Mouse (Mus musculus): Measurements from ENCODE around the gene Rasal3. TPM values are rescaled to one million over a fixed set of nuclear protein-coding genes. Genes with fewer than 3 reads are reported as not detected.

Rasal3 gene
- polyA plus RNA-seq, 1 experiment from 2014 or later = 0.85 TPM

- H3K9me3 ChIP-seq = no peaks in the 10 kb centered on the region
- H3K36me3 ChIP-seq (replicated peaks) = peaks cover 23% of the 10 kb centered on the region
- WGBS = 15% methylated on average over 4 of the region's 4 CpGs
- H3K27ac ChIP-seq (replicated peaks) = peak overlapping the region; percentile 90; the same call in 1 of the 2 replicates
- peaks cover 19% of the 10 kb centered on the region for H3K4me1 ChIP-seq
- H3K27me3 ChIP-seq (replicated peaks; ENCODE audit: low read depth, poor library complexity, severe bottlenecking) = no peaks in the 10 kb centered on the region
- peak overlapping the region; percentile 89 for H3K4me3 ChIP-seq
- peak; percentile 61 for DNase-seq (ENCODE audit: low spot score)
These were observed 54.2 kb downstream of the Rasal3 start for GRCm38 (mm10) chr17:32349037-32349732.

- Histone ChIP-seq H3K9me3 (no peaks in the 10 kb centered on the region), H3K4me3 (no peak overlapping the region), H3K36me3 (replicated peaks) (peaks cover 23% of the 10 kb centered on the region), H3K4me1 (peaks cover 19% of the 10 kb centered on the region), H3K27me3 (replicated peaks; ENCODE audit: low read depth, poor library complexity, severe bottlenecking) (no peaks in the 10 kb centered on the region), H3K27ac (replicated peaks) (no peak overlapping the region)
- whole genome bisulfite sequencing = 88% methylated on average over 2 of the region's 2 CpGs
- no peak for DNase-seq (ENCODE audit: low spot score)
These were observed 55.0 kb downstream of the Rasal3 start for GRCm38 (mm10) chr17:32348406-32348805.

DNA sequence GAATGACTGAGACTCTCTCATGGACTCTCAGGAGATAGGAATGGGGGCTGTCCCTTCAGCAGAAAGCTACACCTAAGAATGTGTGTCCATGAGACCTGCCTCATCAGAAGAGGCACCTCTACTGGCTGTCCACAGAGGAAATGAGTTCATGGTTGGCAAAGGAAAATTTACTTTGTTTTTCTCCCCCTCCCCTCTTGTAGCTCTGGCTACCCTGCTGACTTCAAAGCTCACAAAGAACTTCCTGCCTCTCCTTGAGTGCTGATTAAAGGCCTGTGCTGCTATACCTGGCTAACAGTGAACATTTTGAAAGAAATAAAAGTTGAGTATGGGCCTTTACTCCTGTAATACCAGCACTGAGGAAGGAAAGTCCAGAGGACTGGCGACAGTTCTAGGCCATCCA lies 62.3 kb downstream of the Rasal3 start:
- no peaks in the 10 kb centered on the region for H3K4me1 ChIP-seq
- no peak overlapping the region for H3K4me3 ChIP-seq
- WGBS = 92% methylated on average over 1 of the region's 1 CpGs
- DNase-seq (ENCODE audit: low spot score) = no peak
- peaks cover 72% of the 10 kb centered on the region for H3K36me3 ChIP-seq (replicated peaks)
- H3K27ac ChIP-seq (replicated peaks) = no peak overlapping the region
- no peaks in the 10 kb centered on the region for H3K9me3 ChIP-seq
- no peaks in the 10 kb centered on the region for H3K27me3 ChIP-seq (replicated peaks; ENCODE audit: low read depth, poor library complexity, severe bottlenecking)

Small RNA genes within 50 kb of the gene (microRNA-seq; reads per million reads assigned to microRNA genes)
- 0.91 reads per million for gene Gm22201

Other genes starting within 250 kb of the Rasal3 start
- 23.7 and 24.5 TPM in 2 replicates for gene Notch3, start 236.7 kb downstream of the Rasal3 start, polyA plus RNA-seq (2016; fragmentation: Nextera tagmentation; extraction: Ambion mirVana)
- 0.12 TPM in 1 of 2 replicates, not detected in the other for gene Ephx3, start 214.0 kb downstream of the Rasal3 start, polyA plus RNA-seq (2016; fragmentation: Nextera tagmentation; extraction: Ambion mirVana)
- gene Brd4, start 118.9 kb downstream of the Rasal3 start, polyA plus RNA-seq (2016; fragmentation: Nextera tagmentation; extraction: Ambion mirVana) = 116 and 122 TPM in 2 replicates
- gene Akap8, start 82.3 kb downstream of the Rasal3 start, polyA plus RNA-seq (2016; fragmentation: Nextera tagmentation; extraction: Ambion mirVana) = 152 and 159 TPM in 2 replicates
- gene Akap8l, start 53.0 kb downstream of the Rasal3 start, polyA plus RNA-seq (2016; fragmentation: Nextera tagmentation; extraction: Ambion mirVana) = 93.0 and 94.5 TPM in 2 replicates
- 35.1 and 35.2 TPM in 2 replicates for gene Wiz, start 14.1 kb downstream of the Rasal3 start, polyA plus RNA-seq (2016; fragmentation: Nextera tagmentation; extraction: Ambion mirVana)
- gene Pglyrp2, start 20.6 kb upstream of the Rasal3 start, polyA plus RNA-seq (2016; fragmentation: Nextera tagmentation; extraction: Ambion mirVana) = not detected in 2 replicates
- gene Cyp4f39, start 49.1 kb upstream of the Rasal3 start, polyA plus RNA-seq (2016; fragmentation: Nextera tagmentation; extraction: Ambion mirVana) = 0.44 and 0.63 TPM in 2 replicates
- gene Cyp4f17, start 102.5 kb upstream of the Rasal3 start, polyA plus RNA-seq (2016; fragmentation: Nextera tagmentation; extraction: Ambion mirVana) = 7.6 and 8.9 TPM in 2 replicates
- 14.0 and 17.0 TPM in 2 replicates for gene Cyp4f16, start 133.0 kb upstream of the Rasal3 start, polyA plus RNA-seq (2016; fragmentation: Nextera tagmentation; extraction: Ambion mirVana)
- gene Cyp4f37, start 217.7 kb upstream of the Rasal3 start, polyA plus RNA-seq (2016; fragmentation: Nextera tagmentation; extraction: Ambion mirVana) = not detected in 2 replicates

All from embryonic facial prominence, embryonic 10.5 days (tissue).